11 mouse cellular contexts compared by ENCODE assay signal in the genomic region with DNA sequence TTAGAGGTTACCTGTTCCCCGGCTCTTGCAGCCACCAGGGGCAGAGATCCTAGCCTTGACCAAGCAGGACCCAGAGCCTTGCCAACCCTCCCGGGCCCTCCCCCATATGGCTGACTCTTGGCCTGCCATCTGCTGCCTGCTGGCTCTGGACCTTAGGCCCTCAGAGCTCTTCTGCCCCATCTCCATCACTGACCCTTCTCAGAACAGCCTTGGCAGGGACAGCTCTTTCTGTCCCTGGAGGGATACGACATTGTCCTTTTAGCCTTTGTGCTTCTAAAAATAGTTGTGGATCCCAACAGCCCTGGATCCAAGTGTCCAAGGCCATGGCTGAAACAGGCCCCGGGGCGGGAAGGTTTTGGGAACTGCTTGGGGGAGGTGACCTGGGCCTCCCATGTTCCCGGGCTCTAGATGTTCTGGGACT. TPM values are rescaled to one million over a fixed set of nuclear protein-coding genes. Genes with fewer than 3 reads are reported as not detected.
A peak's percentile ranks its signal among the peaks of the same experiment; 100 is the strongest.
DNase-seq lines count a peak whose midpoint lies in the region; ATAC-seq and TF ChIP-seq lines count a peak whose summit lies in the region.
"Had no signal": no experiment of that assay in that cellular context is flagged by ENCODE, and none has a peak within 500 bp of the region (broad histone marks: within the 10 kb centered on the region; RNA-seq: fewer than 3 reads in every experiment).

No protein-coding gene starts in this region.

- no peak overlapping the region for H3K9ac ChIP-seq in kidney, embryonic 14.5 days (ENCODE audit: low read depth, low read length)
- no peak overlapping the region for H3K9ac ChIP-seq in midbrain, embryonic 13.5 days (replicated peaks)
- H3K9ac ChIP-seq in hindbrain, embryonic 12.5 days, result no peak overlapping the region

- no peak for TF ChIP-seq POLR2A in kidney, adult 2 months (IDR thresholded peaks at IDR 0.05; ENCODE audit: low read depth, low read length)
- no peak for TF ChIP-seq POLR2A in cerebellum, adult 2 months (IDR thresholded peaks at IDR 0.05; ENCODE audit: borderline replicate concordance, insufficient read depth, low read length)

- no peak overlapping the region for H3K4me3 ChIP-seq in kidney, adult 2 months (ENCODE audit: insufficient read depth, low read depth, low read length)
- H3K4me3 ChIP-seq in kidney, embryonic 14.5 days (ENCODE audit: low read length), result no peak overlapping the region
- no peak overlapping the region for H3K4me3 ChIP-seq in cerebellum, adult 2 months (replicated peaks; ENCODE audit: insufficient read depth, low read depth, low read length)
- no peak overlapping the region for H3K4me3 ChIP-seq in midbrain, embryonic 13.5 days (replicated peaks)
- no peak overlapping the region for H3K4me3 ChIP-seq in hindbrain, embryonic 12.5 days
- H3K4me3 ChIP-seq: left cerebral cortex, adult 2 months had no signal

- H3K27me3 ChIP-seq in kidney, adult 2 months (replicated peaks; ENCODE audit: control insufficient read depth, insufficient read depth, low read length), result no peaks in the 10 kb centered on the region
- H3K27me3 ChIP-seq in kidney, embryonic 14.5 days (ENCODE audit: control insufficient read depth, insufficient read depth, low read length), result no peaks in the 10 kb centered on the region
- no peaks in the 10 kb centered on the region for H3K27me3 ChIP-seq in cerebellum, adult 2 months (ENCODE audit: control insufficient read depth, insufficient read depth, low read length)
- H3K27me3 ChIP-seq in midbrain, embryonic 13.5 days, result no peaks in the 10 kb centered on the region
- no peaks in the 10 kb centered on the region for H3K27me3 ChIP-seq in hindbrain, embryonic 12.5 days

- H3K36me3 ChIP-seq in kidney, adult 2 months (ENCODE audit: control insufficient read depth, insufficient read depth, low read length), result no peaks in the 10 kb centered on the region
- peaks cover 56% of the 10 kb centered on the region for H3K36me3 ChIP-seq in kidney, embryonic 14.5 days (ENCODE audit: control insufficient read depth, insufficient read depth, low read length)
- peaks cover 19% of the 10 kb centered on the region for H3K36me3 ChIP-seq in midbrain, embryonic 13.5 days
- peaks cover 4% of the 10 kb centered on the region; the same call in 1 of the 2 replicates for H3K36me3 ChIP-seq in hindbrain, embryonic 12.5 days

- H3K4me1 ChIP-seq in kidney, adult 2 months (ENCODE audit: control insufficient read depth, insufficient read depth, low read length), result no peaks in the 10 kb centered on the region
- H3K4me1 ChIP-seq in kidney, embryonic 14.5 days (ENCODE audit: control insufficient read depth, insufficient read depth, low read length), result no peaks in the 10 kb centered on the region
- peaks cover 15% of the 10 kb centered on the region; the same call in 1 of the 2 replicates for H3K4me1 ChIP-seq in cerebellum, adult 2 months (ENCODE audit: control insufficient read depth, insufficient read depth, low read length)
- no peaks in the 10 kb centered on the region for H3K4me1 ChIP-seq in midbrain, embryonic 13.5 days (replicated peaks)
- no peaks in the 10 kb centered on the region for H3K4me1 ChIP-seq in hindbrain, embryonic 12.5 days

- H3K4me2 ChIP-seq in kidney, embryonic 14.5 days (replicated peaks; ENCODE audit: low read depth, low read length), result no peak overlapping the region
- H3K4me2 ChIP-seq in midbrain, embryonic 13.5 days (replicated peaks), result no peak overlapping the region
- H3K4me2 ChIP-seq in hindbrain, embryonic 12.5 days (replicated peaks), result no peak overlapping the region

- no peak for TF ChIP-seq CTCF in kidney, adult 2 months (conservative IDR thresholded peaks at IDR 0.05; ENCODE audit: insufficient read depth, insufficient read length, low read depth, low read length)
- TF ChIP-seq CTCF in cerebellum, adult 2 months (IDR thresholded peaks at IDR 0.05; ENCODE audit: borderline replicate concordance, insufficient read depth, low read depth, low read length), result 0 out of 2 replicates have a peak, but pooled peaks have one; percentile 15

- ATAC-seq in kidney, embryonic 14.5 days (ENCODE audit: low FRiP score, low TSS enrichment), result no peak
- ATAC-seq in midbrain, embryonic 13.5 days, result no peak
- no peak for ATAC-seq in hindbrain, embryonic 12.5 days (ENCODE audit: low FRiP score)
- ATAC-seq: activated CD4-positive, CD25-positive, alpha-beta regulatory T cell, adult 4 months had no signal

- 69% methylated on average over 6 of the region's 6 CpGs for WGBS in kidney, adult 2 months
- WGBS in kidney, embryonic 14.5 days, result 83% methylated on average over 6 of the region's 6 CpGs
- WGBS in cerebellum, adult 2 months, result 22% methylated on average over 6 of the region's 6 CpGs
- 90% methylated on average over 6 of the region's 6 CpGs for WGBS in midbrain, embryonic 13.5 days
- WGBS in hindbrain, embryonic 12.5 days, result 85% methylated on average over 6 of the region's 6 CpGs

- H3K27ac ChIP-seq in kidney, adult 2 months (ENCODE audit: insufficient read depth, low read depth, low read length), result peak overlapping the region; percentile 2; the same call in 1 of the 2 replicates
- no peak overlapping the region for H3K27ac ChIP-seq in kidney, embryonic 14.5 days (ENCODE audit: low read depth, low read length)
- H3K27ac ChIP-seq in cerebellum, adult 2 months (ENCODE audit: insufficient read depth, low read length), result no peak overlapping the region
- H3K27ac ChIP-seq in midbrain, embryonic 13.5 days, result no peak overlapping the region
- no peak overlapping the region for H3K27ac ChIP-seq in hindbrain, embryonic 12.5 days
- H3K27ac ChIP-seq: left cerebral cortex, adult 2 months had no signal

- H3K9me3 ChIP-seq in kidney, embryonic 14.5 days (ENCODE audit: control insufficient read depth, low read length), result no peaks in the 10 kb centered on the region
- no peaks in the 10 kb centered on the region for H3K9me3 ChIP-seq in midbrain, embryonic 13.5 days
- H3K9me3 ChIP-seq in hindbrain, embryonic 12.5 days (replicated peaks), result no peaks in the 10 kb centered on the region

- DNase-seq in kidney, adult 2 months, result peak; percentile 60
- peak; percentile 54 to 71 for DNase-seq in cerebellum, adult 2 months
- DNase-seq in heart, adult 8-10 months (ENCODE audit: low spot score), result peak; percentile 65
- peak; percentile 54 for DNase-seq in kidney, postnatal 14 days
- no peak for DNase-seq in embryo, embryonic 10.5 days (ENCODE audit: low spot score)

RNA-seq across cellular contexts. Expression of a gene that starts 23.7 kb away (rescaled TPM):
- 8.1 and 9.6 TPM in 2 replicates for polyA plus RNA-seq in kidney, adult 2 months (2012; rRNA removed)
- polyA plus RNA-seq in kidney, embryonic 14.5 days (2014; fragmentation: Nextera tagmentation; extraction: Ambion mirVana), result 3.7 and 3.9 TPM in 2 replicates
- polyA plus RNA-seq in cerebellum, adult 2 months (2012; rRNA removed), result 1.9 and 2.0 TPM in 2 replicates
- 1 to 10 TPM; 4.6 to 7.1 (median 5.2) TPM for total RNA-seq in heart, adult 8-10 months (2022)
- polyA plus RNA-seq in midbrain, embryonic 13.5 days (2015; fragmentation: Nextera tagmentation; extraction: Ambion mirVana), result 3.5 and 4.7 TPM in 2 replicates
- polyA plus RNA-seq in hindbrain, embryonic 12.5 days (2016; fragmentation: Nextera tagmentation; extraction: Ambion mirVana), result 2.7 and 3.2 TPM in 2 replicates
- polyA plus RNA-seq: activated CD4-positive, CD25-positive, alpha-beta regulatory T cell, adult 4 months had no signal

RNA-seq across cellular contexts. Expression of a gene that starts 43.2 kb away (rescaled TPM):
- polyA plus RNA-seq in kidney, adult 2 months (2012; rRNA removed), result 1.8 and 2.0 TPM in 2 replicates
- 1.9 and 2.5 TPM in 2 replicates for polyA plus RNA-seq in kidney, embryonic 14.5 days (2014; fragmentation: Nextera tagmentation; extraction: Ambion mirVana)
- 17.9 and 18.2 TPM in 2 replicates for polyA plus RNA-seq in cerebellum, adult 2 months (2012; rRNA removed)
- total RNA-seq in heart, adult 8-10 months (2022), result 1 to 10 TPM; 2.4 to 5.5 (median 4.1) TPM
- polyA plus RNA-seq in midbrain, embryonic 13.5 days (2015; fragmentation: Nextera tagmentation; extraction: Ambion mirVana), result 7.8 and 10.1 TPM in 2 replicates
- polyA plus RNA-seq in hindbrain, embryonic 12.5 days (2016; fragmentation: Nextera tagmentation; extraction: Ambion mirVana), result 2.3 and 2.5 TPM in 2 replicates
- total RNA-seq: megakaryocyte progenitor cell, adult 5-6 weeks had no signal
- polyA plus RNA-seq: activated CD4-positive, CD25-positive, alpha-beta regulatory T cell, adult 4 months had no signal
